Mouse (Mus musculus) left cerebral cortex, postnatal 4 days (tissue): ENCODE measurements around the gene Rab37. TPM values are rescaled to one million over a fixed set of nuclear protein-coding genes. Genes with fewer than 3 reads are reported as not detected.

Source experiments
- DNase-seq: peaks from one replicate; pipeline ENCODE4 v3.0.0-alpha.2; 2022
- intact Hi-C: fragments of 180-260 bp; cut with DNase I; formaldehyde crosslinking; loops from one replicate; pipeline ENCODE4 v1.15.1; 2025
- total RNA-seq, 2 experiments: library from RNA; stranded (reverse); gene quantifications; 2 replicates each; pipeline ENCODE4 v1.2.3; 2021

Rab37 gene
- total RNA-seq, 2 experiments from 2014 or later, result 0.38 to 0.68 TPM

DNA sequence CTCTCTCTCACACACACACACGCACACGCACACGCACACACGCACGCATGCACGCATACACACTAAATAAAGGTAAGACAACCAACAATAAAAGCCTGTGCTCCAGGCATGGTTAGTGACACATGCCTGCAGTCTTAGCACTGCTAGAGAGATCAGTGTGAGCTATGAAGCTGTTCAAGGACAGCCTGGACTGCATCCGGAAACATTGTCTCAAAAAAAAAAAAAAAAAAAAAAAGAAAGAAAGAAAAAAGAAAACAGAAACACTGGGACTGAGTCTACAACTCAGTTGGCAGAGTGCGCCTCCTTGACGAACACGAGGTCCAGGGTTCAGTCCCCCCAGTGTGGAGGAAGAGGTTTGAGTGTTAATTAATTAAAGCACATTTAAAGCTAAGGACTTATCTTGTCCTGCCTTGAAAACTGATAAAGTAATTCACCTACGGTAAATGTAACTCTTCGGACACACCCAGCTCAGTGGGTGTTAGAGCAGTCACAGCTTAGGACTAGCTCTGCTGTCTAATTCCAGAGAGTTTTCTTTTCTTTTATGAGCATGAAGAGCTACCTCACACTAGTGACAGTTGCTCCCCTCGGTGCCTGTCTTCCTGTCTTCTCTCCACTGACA, 38.4 kb downstream of the Rab37 start:
- no peak for DNase-seq
- intact Hi-C loops, result no loop called here

GRCm38 (mm10) chr11:115131768-115132381, 40.6 kb downstream of the Rab37 start:
- DNase-seq, result no peak
- intact Hi-C loops, result no loop called here

DNA sequence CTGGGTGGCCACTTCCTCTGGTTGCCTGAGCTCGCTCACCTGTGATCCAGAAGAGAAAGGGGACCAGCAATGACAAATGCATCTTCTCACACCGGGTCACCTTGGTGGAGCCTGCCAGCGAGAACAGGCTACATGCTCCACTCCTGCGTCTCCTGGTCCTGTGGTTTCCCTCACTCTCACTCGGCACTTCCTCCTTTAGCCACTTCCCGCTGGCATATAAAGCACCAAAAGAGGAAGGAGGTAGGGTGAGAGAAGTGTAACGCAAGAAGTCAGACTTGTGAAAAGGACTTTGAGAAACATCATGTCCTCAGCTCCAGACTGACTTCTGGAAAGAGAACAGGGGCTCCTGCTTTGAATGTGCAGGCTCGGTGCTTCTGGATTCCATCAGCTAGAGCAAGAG, 42.6 kb downstream of the Rab37 start, which contains the start of gene Cd300lf:
Gene Cd300lf (minus strand): TSS at position 193 of the 400 bp plus-strand sequence.
- no peak for DNase-seq
- intact Hi-C loops, result no loop called here

DNA sequence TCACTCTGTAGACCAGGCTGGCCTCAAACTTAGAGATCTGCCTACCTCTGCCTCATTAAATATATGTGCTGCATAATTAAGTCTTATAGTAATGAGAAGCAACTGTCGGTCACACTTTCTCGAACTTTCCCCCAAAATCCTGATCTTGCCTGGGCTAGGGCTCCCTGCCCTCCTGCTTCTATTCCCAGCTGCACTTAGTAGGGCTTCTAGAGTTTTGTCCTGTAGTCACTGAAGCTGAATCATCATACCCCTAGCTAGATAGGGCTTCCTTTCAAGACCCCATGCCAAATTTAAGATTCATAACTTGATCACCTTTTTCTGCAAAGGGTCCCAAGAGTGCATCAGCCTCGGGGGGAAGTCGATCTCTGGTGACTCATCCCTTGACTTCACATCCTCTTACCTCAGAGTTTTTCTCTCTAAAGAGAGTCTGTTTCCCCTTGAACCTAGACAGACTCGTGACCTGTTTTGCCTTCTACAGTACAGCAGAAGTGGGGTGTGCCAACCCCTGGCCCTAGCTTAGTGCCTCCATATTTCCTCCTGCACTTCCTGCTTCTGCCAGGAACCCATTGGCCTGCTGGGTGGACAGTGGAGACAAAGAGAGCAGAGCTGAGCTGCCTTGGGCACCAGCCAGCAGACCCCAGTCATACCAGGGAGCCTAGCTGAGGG, 47.5 kb downstream of the Rab37 start:
- no peak for DNase-seq
- intact Hi-C loops, result no loop called here

DNA sequence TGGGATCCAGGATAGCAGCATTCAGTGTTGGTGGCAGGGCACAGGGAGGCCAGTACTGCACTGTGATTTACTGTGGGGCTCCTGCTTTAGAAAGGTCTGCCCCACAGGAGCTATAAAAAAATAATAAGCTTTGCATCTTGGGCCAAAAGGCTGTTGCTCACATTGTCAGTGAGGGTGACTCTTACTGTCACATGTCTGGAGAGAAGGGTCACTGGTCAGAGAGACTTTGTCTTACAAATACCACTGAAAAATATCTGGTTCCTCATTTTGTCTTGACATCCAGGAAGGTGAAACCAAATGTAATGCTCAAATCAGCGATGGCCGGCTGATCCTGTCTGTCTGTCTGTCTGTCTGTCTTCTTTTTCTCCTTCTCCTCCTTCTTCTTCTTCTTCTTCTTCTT, 50.7 kb downstream of the Rab37 start:
- intact Hi-C loops, result no loop called here
- no peak for DNase-seq

- DNase-seq, result no peak
- intact Hi-C loops, result no loop called here
Measured at GRCm38 (mm10) chr11:115147813-115148212, 56.6 kb downstream of the Rab37 start.

DNA sequence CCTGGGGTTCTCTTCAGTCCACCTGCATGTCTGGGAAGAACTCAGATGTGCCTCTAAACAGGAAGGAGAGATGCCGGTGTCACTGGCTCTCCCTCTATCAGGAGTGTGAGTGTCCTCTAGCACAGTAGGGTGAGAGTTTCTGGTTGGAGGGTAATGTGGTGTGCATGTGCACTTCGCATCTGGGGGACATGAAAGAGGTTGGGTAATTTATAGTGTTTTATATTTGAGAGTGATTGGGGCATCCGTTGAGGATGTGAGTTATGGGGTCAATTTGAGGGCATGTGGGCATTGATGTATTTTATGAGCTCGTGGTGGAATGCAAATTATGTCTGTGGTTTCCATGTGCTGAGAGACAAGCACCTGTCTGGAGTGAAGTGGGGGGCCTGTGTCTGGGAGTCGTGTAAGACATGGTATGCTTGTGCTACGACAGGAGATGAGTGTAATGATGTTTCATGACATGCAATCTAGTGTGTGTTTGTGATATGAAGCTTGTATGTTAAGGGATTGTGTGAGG, 59.6 kb downstream of the Rab37 start:
- DNase-seq, result no peak
- intact Hi-C loops, result loop anchor here (5.0 kb wide), 1 partner anchor 68 kb away; no protein-coding TSS in a partner anchor

- intact Hi-C loops, result loop anchor here (5.0 kb wide), 1 partner anchor 70 kb away; no protein-coding TSS in a partner anchor
- DNase-seq, result peak; percentile 85
Measured at GRCm38 (mm10) chr11:115151755-115152429, 60.7 kb downstream of the Rab37 start.

- intact Hi-C loops, result loop anchor here (5.0 kb wide), 1 partner anchor 71 kb away; no protein-coding TSS in a partner anchor
- DNase-seq, result no peak
Measured at GRCm38 (mm10) chr11:115153088-115153487, 61.9 kb downstream of the Rab37 start.

DNA sequence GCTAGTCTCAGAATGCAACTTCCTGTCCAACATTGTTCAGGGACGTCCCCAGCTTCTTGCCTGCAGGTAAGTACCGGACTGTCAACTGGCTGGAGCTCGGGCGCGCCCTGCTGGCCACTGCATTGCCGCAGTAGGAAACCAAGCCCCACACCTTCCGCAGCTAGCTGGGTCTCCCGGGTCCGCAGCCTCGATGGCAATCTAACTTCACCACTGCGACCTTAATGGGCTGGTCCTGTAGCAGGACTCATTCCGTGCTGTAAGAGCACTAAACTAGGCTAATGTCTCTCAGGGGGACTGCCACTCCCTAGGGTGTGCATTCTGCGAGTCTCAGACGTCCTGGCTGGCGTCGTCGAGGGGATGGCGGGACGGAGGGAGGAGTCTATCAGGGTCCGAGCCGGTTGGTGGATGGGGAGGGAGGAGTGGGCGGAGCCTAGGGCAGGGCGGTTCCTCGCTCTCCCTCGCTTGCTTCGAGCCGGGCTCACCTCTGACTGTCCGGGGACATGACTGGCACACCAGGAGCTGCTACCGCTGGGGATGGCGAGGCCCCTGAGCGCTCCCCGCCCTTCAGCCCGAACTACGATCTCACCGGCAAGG, 62.6 kb downstream of the Rab37 start:
- intact Hi-C loops, result loop anchor here (5.0 kb wide), 1 partner anchor 71 kb away; no protein-coding TSS in a partner anchor
- peak; percentile 69 for DNase-seq

- DNase-seq, result no peak
- intact Hi-C loops, result no loop called here
Measured at GRCm38 (mm10) chr11:115155053-115155634, 63.9 kb downstream of the Rab37 start.

DNA sequence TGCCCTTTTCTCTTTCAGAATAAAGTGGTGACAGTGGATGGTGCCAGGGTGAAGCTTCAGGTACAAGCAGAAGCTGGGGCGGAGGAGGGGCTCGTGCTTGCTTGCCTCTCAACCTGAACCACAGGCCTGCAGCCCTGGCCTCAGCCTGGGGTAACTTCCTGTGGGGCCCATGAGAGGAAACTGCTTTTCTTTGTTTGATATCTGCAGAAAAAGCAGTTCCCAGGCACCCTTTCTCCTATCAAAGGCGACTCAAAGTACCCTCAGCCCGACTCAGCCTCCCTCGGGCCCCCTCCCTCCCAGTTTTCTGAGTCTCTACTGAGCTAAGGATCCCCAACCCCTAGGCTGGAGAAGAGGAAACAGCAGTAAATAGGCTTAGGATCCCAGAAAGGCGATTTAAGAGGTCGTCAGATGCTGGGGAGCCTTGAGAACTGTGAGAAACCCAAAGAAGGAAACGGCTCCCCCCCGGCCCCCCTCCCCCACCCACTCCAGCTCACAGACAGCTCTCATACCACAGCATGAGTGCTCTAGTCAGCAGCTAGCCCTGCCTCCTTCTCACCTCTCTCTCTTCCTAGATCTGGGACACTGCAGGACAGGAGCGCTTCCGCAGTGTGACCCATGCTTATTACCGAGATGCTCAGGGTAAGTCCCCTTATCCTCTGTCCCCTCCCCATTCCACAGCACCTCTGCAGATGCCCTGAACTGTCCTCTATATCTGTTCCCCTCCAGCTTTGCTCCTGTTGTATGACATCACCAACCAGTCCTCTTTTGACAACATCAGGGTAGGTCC, 66.9 kb downstream of the Rab37 start:
- DNase-seq, result no peak
- intact Hi-C loops, result no loop called here

GRCm38 (mm10) chr11:115160016-115160797, 69.0 kb downstream of the Rab37 start:
- DNase-seq, result peak; percentile 73

GRCm38 (mm10) chr11:115160883-115161577, 69.8 kb downstream of the Rab37 start:
- intact Hi-C loops, result no loop called here

More at GRCm38 (mm10) chr11:115160016-115160797, 69.0 kb downstream of the Rab37 start:
- intact Hi-C loops, result no loop called here

GRCm38 (mm10) chr11:115161578-115162204, 70.5 kb downstream of the Rab37 start:
- no peak for DNase-seq
- intact Hi-C loops, result no loop called here

More at GRCm38 (mm10) chr11:115160883-115161577, 69.8 kb downstream of the Rab37 start:
- peak; percentile 87 for DNase-seq

DNA sequence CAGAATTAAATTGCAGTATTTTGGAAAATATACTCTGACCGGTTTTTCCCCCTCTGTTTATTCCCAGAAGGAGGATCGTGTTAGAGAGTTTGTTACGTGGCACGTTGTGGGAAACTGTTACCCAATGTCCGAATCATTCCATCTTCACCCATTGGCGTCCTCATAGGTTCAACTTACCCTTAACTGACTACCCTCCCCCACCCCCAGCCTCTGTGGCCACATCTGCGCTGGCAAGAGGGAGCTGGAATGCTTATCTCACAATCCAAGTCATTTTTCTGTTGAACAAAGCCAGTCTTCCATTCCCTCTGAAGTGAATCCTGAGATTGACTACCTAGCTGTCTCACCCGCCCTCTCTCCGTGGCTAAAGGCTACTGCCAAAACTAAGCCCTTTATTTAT, 71.0 kb downstream of the Rab37 start:
- intact Hi-C loops, result no loop called here

DNA sequence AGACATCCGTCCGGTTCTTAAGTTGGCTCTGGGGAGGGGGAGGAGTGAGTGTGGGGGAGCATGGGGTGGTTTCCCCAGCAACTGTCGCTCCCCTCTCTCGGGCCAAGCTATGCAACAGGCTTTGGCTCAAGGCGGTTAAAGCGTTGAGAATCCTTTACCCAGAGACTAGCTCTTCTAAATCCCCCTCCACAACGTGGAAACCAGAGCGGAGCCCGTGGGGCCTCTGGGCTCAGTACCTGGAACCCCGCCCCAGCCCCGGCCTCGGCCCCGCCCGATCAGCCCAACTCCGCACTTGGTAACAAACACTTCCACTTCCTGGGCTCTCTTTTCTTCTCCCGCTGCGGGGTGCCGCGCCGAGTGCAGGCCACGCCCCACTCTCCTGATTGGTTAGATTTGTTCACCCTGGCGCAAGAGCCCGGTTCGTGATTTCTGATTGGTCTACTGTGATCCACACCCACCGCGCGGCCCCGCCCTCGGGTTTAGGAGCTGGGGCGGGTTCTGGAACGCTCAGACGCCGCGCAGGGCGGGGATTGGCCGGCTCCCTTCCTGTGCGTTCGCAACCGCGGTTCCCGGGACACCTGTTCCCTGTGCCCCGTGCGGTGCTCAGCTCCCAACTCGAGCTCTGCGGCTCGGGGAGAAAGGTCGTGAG, 71.7 kb downstream of the Rab37 start, which contains the start of gene Slc9a3r1:
Gene Slc9a3r1 (plus strand): TSS at position 510 of the 649 bp plus-strand sequence.
- intact Hi-C loops, result no loop called here
- DNase-seq, result peak; percentile 97

More for the DNA sequence above, 71.0 kb downstream of the Rab37 start:
- DNase-seq, result no peak
